Mouse (Mus musculus) monocyte, adult 5-6 weeks (primary cell): ENCODE data around the gene Itgb3. TPM values are rescaled to one million over a fixed set of nuclear protein-coding genes. Genes with fewer than 3 reads are reported as not detected.

Experiments used
- ATAC-seq: fragments of 153-309, 156-312 bp; replicated peaks from 2 replicates; pipeline ENCODE4 v1.8.0; 2017; ENCODE audit warnings: mild to moderate bottlenecking; ENCODE audit not compliant: low TSS enrichment, insufficient number of reproducible peaks, severe bottlenecking, poor library complexity, low FRiP score
- total RNA-seq: library from RNA; stranded (forward); fragments of 200-1000, 200-491, 200-594 nt; gene quantifications from 3 replicates; pipeline ENCODE4 v1.2.3, GENCODE M21; 2017

Itgb3 gene
- total RNA-seq, 1 experiment from 2014 or later = 24.2 TPM

- no peak for ATAC-seq
Measured at GRCm38 (mm10) chr11:104640894-104641293, 33.1 kb downstream of the Itgb3 start.

GRCm38 (mm10) chr11:104643236-104643635, 35.4 kb downstream of the Itgb3 start:
- ATAC-seq = no peak

GRCm38 (mm10) chr11:104645402-104645801, 37.6 kb downstream of the Itgb3 start:
- no peak for ATAC-seq

- no peak for ATAC-seq
Measured at GRCm38 (mm10) chr11:104646173-104646572, 38.4 kb downstream of the Itgb3 start.

- no peak for ATAC-seq
Measured at GRCm38 (mm10) chr11:104646611-104647010, 38.8 kb downstream of the Itgb3 start.

- peak; percentile 93 for ATAC-seq
Measured at GRCm38 (mm10) chr11:104647188-104647867, 39.5 kb downstream of the Itgb3 start.

- peak; percentile 70 for ATAC-seq
Measured at GRCm38 (mm10) chr11:104648571-104648970, 40.8 kb downstream of the Itgb3 start.

- no peak for ATAC-seq
Measured at GRCm38 (mm10) chr11:104660599-104660998, 52.8 kb downstream of the Itgb3 start.

- ATAC-seq = no peak
Measured at GRCm38 (mm10) chr11:104661106-104661505, 53.3 kb downstream of the Itgb3 start.

GRCm38 (mm10) chr11:104661531-104662205, 53.9 kb downstream of the Itgb3 start:
- no peak for ATAC-seq

GRCm38 (mm10) chr11:104662573-104662972, 54.8 kb downstream of the Itgb3 start:
- no peak for ATAC-seq

- no peak for ATAC-seq
Measured at GRCm38 (mm10) chr11:104663241-104663877, 55.6 kb downstream of the Itgb3 start.

GRCm38 (mm10) chr11:104663878-104664261, 56.1 kb downstream of the Itgb3 start:
- no peak for ATAC-seq

- no peak for ATAC-seq
Measured at GRCm38 (mm10) chr11:104664441-104664840, 56.6 kb downstream of the Itgb3 start.

GRCm38 (mm10) chr11:104667399-104667798, 59.6 kb downstream of the Itgb3 start:
- no peak for ATAC-seq

- ATAC-seq = no peak
Measured at GRCm38 (mm10) chr11:104673412-104673811, 65.6 kb downstream of the Itgb3 start.

GRCm38 (mm10) chr11:104674768-104675167, 67.0 kb downstream of the Itgb3 start:
- ATAC-seq = no peak

- no peak for ATAC-seq
Measured at GRCm38 (mm10) chr11:104685548-104685947, 77.7 kb downstream of the Itgb3 start, which contains the start of gene Gm11639. Gene Gm11639, plus strand, starts transcription at chr11:104685707.

GRCm38 (mm10) chr11:104693235-104693634, 85.4 kb downstream of the Itgb3 start:
- no peak for ATAC-seq

GRCm38 (mm10) chr11:104704097-104704496, 96.3 kb downstream of the Itgb3 start:
- ATAC-seq = no peak
